Mouse (Mus musculus) adrenal gland (tissue): ENCODE data around the gene Ulk3.

Experiments
- intact Hi-C: fragments of 180-260 bp; cut with DNase I; formaldehyde crosslinking; loops from one replicate; pipeline ENCODE4 v1.15.1; 2025

Gene Ulk3

GRCm38 (mm10) chr9:57641022-57641421, 51.8 kb downstream of the Ulk3 start:
- intact Hi-C loops: no loop called here

- intact Hi-C loops: no loop called here
These were observed 52.7 kb downstream of the Ulk3 start for GRCm38 (mm10) chr9:57641775-57642550.

- intact Hi-C loops: no loop called here
These were observed 54.1 kb downstream of the Ulk3 start for GRCm38 (mm10) chr9:57643169-57643855.

- intact Hi-C loops: no loop called here
These were observed 54.6 kb downstream of the Ulk3 start for GRCm38 (mm10) chr9:57643856-57644180.

- intact Hi-C loops: no loop called here
These were observed 55.2 kb downstream of the Ulk3 start for GRCm38 (mm10) chr9:57644442-57644943.

GRCm38 (mm10) chr9:57644944-57645893, 56.0 kb downstream of the Ulk3 start:
- intact Hi-C loops: no loop called here
